8 mouse cellular contexts compared by ENCODE assay signal in genomic region chr14:47276036-47276603, GRCm38 (mm10). TPM values are rescaled to one million over a fixed set of nuclear protein-coding genes. Genes with fewer than 3 reads are reported as not detected.
DNase-seq lines count a peak whose midpoint lies in the region; ATAC-seq and TF ChIP-seq lines count a peak whose summit lies in the region.

No protein-coding gene starts in this region.

- peak overlapping the region; percentile 94; the same call in 1 of the 2 replicates for H3K27ac ChIP-seq in forebrain, embryonic 14.5 days (ENCODE audit: low read depth, low read length)
- H3K27ac ChIP-seq in liver, embryonic 11.5 days (ENCODE audit: low read depth, low read length), result peak overlapping the region; percentile 97
- H3K27ac ChIP-seq in neural tube, embryonic 14.5 days (ENCODE audit: low read depth, low read length), result peak overlapping the region; percentile 90

- 2% methylated on average over 22 of the region's 22 CpGs for WGBS in forebrain, embryonic 14.5 days
- WGBS in liver, embryonic 11.5 days, result 1% methylated on average over 22 of the region's 22 CpGs
- WGBS in neural tube, embryonic 14.5 days, result 2% methylated on average over 22 of the region's 22 CpGs

- ATAC-seq in Patski, result peak; percentile 22
- ATAC-seq in forebrain, embryonic 14.5 days, result peak; percentile 35; the same call in 1 of the 2 replicates
- peak; percentile 16 for ATAC-seq in liver, embryonic 11.5 days (replicated peaks; ENCODE audit: low FRiP score)
- ATAC-seq in neural tube, embryonic 14.5 days (ENCODE audit: low read depth), result peak; percentile 36; the same call in 1 of the 2 replicates

- peaks cover 14% of the 10 kb centered on the region for H3K36me3 ChIP-seq in forebrain, embryonic 14.5 days (ENCODE audit: control insufficient read depth, insufficient read depth, low read length)
- H3K36me3 ChIP-seq in liver, embryonic 11.5 days (ENCODE audit: control insufficient read depth, insufficient read depth, low read length), result peaks cover 7% of the 10 kb centered on the region; the same call in 1 of the 2 replicates
- H3K36me3 ChIP-seq in neural tube, embryonic 14.5 days (ENCODE audit: control insufficient read depth, insufficient read depth, low read length), result 0 out of 2 replicates have a peak, but pooled peaks cover 2% of the 10 kb centered on the region

- H3K4me3 ChIP-seq in forebrain, embryonic 14.5 days (ENCODE audit: low read depth, low read length), result peak overlapping the region; percentile 93
- H3K4me3 ChIP-seq in liver, embryonic 11.5 days (ENCODE audit: low read depth, low read length), result peak overlapping the region; percentile 91
- H3K4me3 ChIP-seq in neural tube, embryonic 14.5 days (ENCODE audit: low read depth, low read length), result peak overlapping the region; percentile 55

- H3K27me3 ChIP-seq in Patski, result no peaks in the 10 kb centered on the region
- H3K27me3 ChIP-seq in forebrain, embryonic 14.5 days (replicated peaks; ENCODE audit: control insufficient read depth, insufficient read depth, low read length), result no peaks in the 10 kb centered on the region
- no peaks in the 10 kb centered on the region for H3K27me3 ChIP-seq in liver, embryonic 11.5 days (replicated peaks; ENCODE audit: control insufficient read depth, insufficient read depth, low read length)
- no peaks in the 10 kb centered on the region for H3K27me3 ChIP-seq in neural tube, embryonic 14.5 days (ENCODE audit: control insufficient read depth, insufficient read depth, low read length)

- peak overlapping the region; percentile 85 for H3K9ac ChIP-seq in forebrain, embryonic 14.5 days (ENCODE audit: low read length)
- H3K9ac ChIP-seq in liver, embryonic 11.5 days (ENCODE audit: low read depth, low read length), result peak overlapping the region; percentile 96
- peak overlapping the region; percentile 59 for H3K9ac ChIP-seq in neural tube, embryonic 14.5 days (replicated peaks; ENCODE audit: low read depth, low read length)

- H3K4me2 ChIP-seq in forebrain, embryonic 14.5 days (ENCODE audit: low read length), result peak overlapping the region; percentile 72
- peak overlapping the region; percentile 83 for H3K4me2 ChIP-seq in liver, embryonic 11.5 days
- H3K4me2 ChIP-seq in neural tube, embryonic 14.5 days (ENCODE audit: low read depth, low read length), result peak overlapping the region; percentile 79

- in situ Hi-C loops in Patski (cut with MboI; ENCODE audit: low pct_unique_long_range_greater_than_20kb), result no loop called here

- H3K9me3 ChIP-seq in forebrain, embryonic 14.5 days (replicated peaks; ENCODE audit: control insufficient read depth, low read length), result no peaks in the 10 kb centered on the region
- no peaks in the 10 kb centered on the region for H3K9me3 ChIP-seq in liver, embryonic 11.5 days (ENCODE audit: control insufficient read depth, low read length)
- no peaks in the 10 kb centered on the region for H3K9me3 ChIP-seq in neural tube, embryonic 14.5 days (ENCODE audit: control insufficient read depth, low read length)

- CTCF ChIA-PET in Patski (lab: Charles Lee), result interaction anchor here (0.9 to 1.2 kb wide), 3 partner anchors 21 to 118 kb away, joined by 3 read pairs; no protein-coding TSS in a partner anchor

- POLR2A ChIA-PET in Patski (lab: Charles Lee), result interaction anchor here (0.9 to 1.3 kb wide), 2 partner anchors 9 to 16 kb away, joined by 3 to 6 read pairs; no protein-coding TSS in a partner anchor

- peaks cover 6% of the 10 kb centered on the region; the same call in 1 of the 2 replicates for H3K4me1 ChIP-seq in forebrain, embryonic 14.5 days (ENCODE audit: control insufficient read depth, insufficient read depth, low read length)
- peaks cover 13% of the 10 kb centered on the region for H3K4me1 ChIP-seq in liver, embryonic 11.5 days (replicated peaks; ENCODE audit: control insufficient read depth, insufficient read depth, low read length)
- peaks cover 13% of the 10 kb centered on the region for H3K4me1 ChIP-seq in neural tube, embryonic 14.5 days (ENCODE audit: control insufficient read depth, insufficient read depth, low read length)

- peak; percentile 14 for TF ChIP-seq CTCF in Patski (IDR thresholded peaks at IDR 0.05)

- DNase-seq in kidney, postnatal 14 days, result peak; percentile 9
- no peak for DNase-seq in kidney, postnatal 36 days
- DNase-seq in Patski (ENCODE audit: low read depth, low spot score), result no peak
- peak; percentile 30 for DNase-seq in forebrain, embryonic 14.5 days (ENCODE audit: low spot score)
- no peak for DNase-seq in liver, embryonic 11.5 days (ENCODE audit: low spot score)
- no peak for DNase-seq in urinary bladder, adult 2 months (ENCODE audit: low spot score)
- DNase-seq in urinary bladder, postnatal 4 days (ENCODE audit: low spot score in 2 of 2), result no peak

RNA-seq across cellular contexts. Expression of gene Wdhd1, which starts 0.5 kb away (rescaled TPM):
- polyA plus RNA-seq in Patski (2021), result 10.6 TPM
- 17.6 and 18.7 TPM in 2 replicates for polyA plus RNA-seq in forebrain, embryonic 14.5 days (2014; fragmentation: Nextera tagmentation; extraction: Ambion mirVana)
- 65.7 and 68.8 TPM in 2 replicates for polyA plus RNA-seq in liver, embryonic 11.5 days (2014; fragmentation: Nextera tagmentation; extraction: Ambion mirVana)
- polyA plus RNA-seq in neural tube, embryonic 14.5 days (2014; fragmentation: Nextera tagmentation; extraction: Ambion mirVana), result 13.9 and 15.5 TPM in 2 replicates
- 2.4 and 4.2 TPM in 2 replicates for polyA plus RNA-seq in urinary bladder, adult 2 months (2012; rRNA removed)

RNA-seq across cellular contexts. Expression of gene Socs4, which starts 0.6 kb away (rescaled TPM):
- polyA plus RNA-seq in Patski (2021), result 14.5 TPM
- 4.3 and 4.7 TPM in 2 replicates for polyA plus RNA-seq in forebrain, embryonic 14.5 days (2014; fragmentation: Nextera tagmentation; extraction: Ambion mirVana)
- 4.6 and 4.8 TPM in 2 replicates for polyA plus RNA-seq in liver, embryonic 11.5 days (2014; fragmentation: Nextera tagmentation; extraction: Ambion mirVana)
- 3.2 and 4.0 TPM in 2 replicates for polyA plus RNA-seq in neural tube, embryonic 14.5 days (2014; fragmentation: Nextera tagmentation; extraction: Ambion mirVana)
- 7.4 and 8.7 TPM in 2 replicates for polyA plus RNA-seq in urinary bladder, adult 2 months (2012; rRNA removed)

RNA-seq across cellular contexts. Expression of gene Mapk1ip1l, which starts 21.9 kb away (rescaled TPM):
- polyA plus RNA-seq in Patski (2021), result 51.6 TPM
- polyA plus RNA-seq in forebrain, embryonic 14.5 days (2014; fragmentation: Nextera tagmentation; extraction: Ambion mirVana), result 49.0 and 58.8 TPM in 2 replicates
- 84.7 and 88.8 TPM in 2 replicates for polyA plus RNA-seq in liver, embryonic 11.5 days (2014; fragmentation: Nextera tagmentation; extraction: Ambion mirVana)
- polyA plus RNA-seq in neural tube, embryonic 14.5 days (2014; fragmentation: Nextera tagmentation; extraction: Ambion mirVana), result 45.6 and 59.5 TPM in 2 replicates
- 31.4 and 37.3 TPM in 2 replicates for polyA plus RNA-seq in urinary bladder, adult 2 months (2012; rRNA removed)

Comparison
In these comparisons a context has a peak if more than half of its experiments do, and no peak if none do; other contexts are left out.
1. DNase-seq: peak in kidney, postnatal 14 days (single experiment) and forebrain, embryonic 14.5 days (single experiment); none in kidney, postnatal 36 days (0 of 2), Patski (single experiment), liver, embryonic 11.5 days (single experiment), urinary bladder, adult 2 months (single experiment) and urinary bladder, postnatal 4 days (0 of 2).
2. Peak in every context shown above with its lines, with median percentiles within 50 percentile points of each other: ATAC-seq, H3K27ac ChIP-seq, H3K4me2 ChIP-seq, H3K4me3 ChIP-seq and H3K9ac ChIP-seq.